Mouse (Mus musculus) ES-E14 (cell line): ENCODE measurements around the gene Gnb1.

Source experiments
- HCFC1 ChIP-seq: IDR thresholded peaks from 2 replicates; pipeline ENCODE4 v1.6.1; 2012; ENCODE audit warnings: low read length, inconsistent platforms, borderline replicate concordance; ENCODE audit not compliant: insufficient read depth
- MAFK ChIP-seq: IDR thresholded peaks from 2 replicates; pipeline ENCODE4 v1.6.1; 2014; ENCODE audit warnings: mild to moderate bottlenecking, low read depth, low read length, inconsistent platforms; ENCODE audit not compliant: insufficient read depth
- ZNF384 ChIP-seq: IDR thresholded peaks from 2 replicates; pipeline ENCODE4 v1.6.1; 2012; ENCODE audit warnings: low read depth, low read length, inconsistent platforms

DNA sequence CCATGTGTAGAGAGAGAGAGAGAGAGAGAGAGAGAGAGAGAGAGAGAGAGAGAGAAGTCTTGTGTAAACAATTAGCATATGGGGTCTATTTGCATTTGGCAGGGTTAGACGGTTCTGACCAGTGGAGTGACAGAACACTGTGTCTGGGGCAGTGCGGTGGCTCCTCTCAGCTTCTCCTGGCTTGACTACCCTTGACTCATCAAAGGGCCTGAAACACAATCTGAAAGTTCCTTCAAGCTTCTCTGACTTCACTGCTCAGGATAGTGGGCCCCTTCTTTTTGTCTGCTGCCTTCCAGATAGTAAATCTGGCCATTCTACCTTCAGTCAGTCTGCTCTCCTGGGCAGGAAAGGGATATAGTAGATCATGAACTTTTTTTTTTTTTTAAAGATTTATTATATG, 115.7 kb downstream of the Gnb1 start:
- TF ChIP-seq MAFK (no peak), ZNF384 (no peak), HCFC1 (no peak)
